Mouse (Mus musculus): Measurements from ENCODE around the gene Slc13a4. TPM values are rescaled to one million over a fixed set of nuclear protein-coding genes. Genes with fewer than 3 reads are reported as not detected.

The Slc13a4 gene
- polyA plus RNA-seq (2016; fragmentation: Nextera tagmentation; extraction: Ambion mirVana), result 0.14 and 0.21 TPM in 2 replicates

GRCm38 (mm10) chr6:35308037-35308436, at the start of gene Slc13a4:
TSS of gene Slc13a4 (minus strand) at chr6:35308131.
- no peaks in the 10 kb centered on the region for H3K9me3 ChIP-seq
- H3K4me3 ChIP-seq (replicated peaks), result no peak within 1 kb of the TSS
- no peak for ATAC-seq (ENCODE audit: insufficient number of reproducible peaks, insufficient read depth, low FRiP score, low TSS enrichment, low read depth)
- no peaks in the 10 kb centered on the region for H3K27me3 ChIP-seq
- H3K9ac ChIP-seq (replicated peaks), result no peak within 1 kb of the TSS
- H3K36me3 ChIP-seq, result no peaks in the 10 kb centered on the region
- H3K4me2 ChIP-seq, result no peak within 1 kb of the TSS
- H3K27ac ChIP-seq, result no peak within 1 kb of the TSS
- 28% methylated on average over 7 of the region's 7 CpGs for WGBS
- H3K4me1 ChIP-seq (replicated peaks), result no peaks in the 10 kb centered on the region

GRCm38 (mm10) chr6:35355320-35355719, 47.4 kb upstream of the Slc13a4 start:
- ATAC-seq (ENCODE audit: insufficient number of reproducible peaks, insufficient read depth, low FRiP score, low TSS enrichment, low read depth), result no peak
- peak overlapping the region; percentile 93 for H3K27ac ChIP-seq
- H3K4me2 ChIP-seq, result no peak overlapping the region
- H3K36me3 ChIP-seq, result no peaks in the 10 kb centered on the region
- no peaks in the 10 kb centered on the region for H3K27me3 ChIP-seq
- peaks cover 38% of the 10 kb centered on the region for H3K4me1 ChIP-seq (replicated peaks)
- 83% methylated on average over 3 of the region's 3 CpGs for WGBS
- no peak overlapping the region for H3K9ac ChIP-seq (replicated peaks)
- no peak overlapping the region for H3K4me3 ChIP-seq (replicated peaks)
- H3K9me3 ChIP-seq, result no peaks in the 10 kb centered on the region

- 7% methylated on average over 6 of the region's 6 CpGs for WGBS
- Histone ChIP-seq H3K4me3 (replicated peaks) (peak overlapping the region; percentile 22), H3K9ac (replicated peaks) (0 out of 2 replicates have a peak overlapping the region, but pooled peaks have one; percentile 37), H3K27ac (peak overlapping the region; percentile 93), H3K27me3 (no peaks in the 10 kb centered on the region), H3K4me1 (replicated peaks) (peaks cover 46% of the 10 kb centered on the region), H3K36me3 (no peaks in the 10 kb centered on the region), H3K9me3 (no peaks in the 10 kb centered on the region), H3K4me2 (peak overlapping the region; percentile 58)
- peak; percentile 88 for ATAC-seq (ENCODE audit: insufficient number of reproducible peaks, insufficient read depth, low FRiP score, low TSS enrichment, low read depth)
Observed at GRCm38 (mm10) chr6:35354622-35354998, 46.7 kb upstream of the Slc13a4 start.

GRCm38 (mm10) chr6:35353846-35354621, 46.1 kb upstream of the Slc13a4 start:
- H3K4me1 ChIP-seq (replicated peaks), result peaks cover 46% of the 10 kb centered on the region
- H3K27ac ChIP-seq, result peak overlapping the region; percentile 93
- H3K9ac ChIP-seq (replicated peaks), result 0 out of 2 replicates have a peak overlapping the region, but pooled peaks have one; percentile 37
- no peaks in the 10 kb centered on the region for H3K9me3 ChIP-seq
- H3K4me3 ChIP-seq (replicated peaks), result peak overlapping the region; percentile 22
- WGBS, result 7% methylated on average over 17 of the region's 18 CpGs
- peak overlapping the region; percentile 58 for H3K4me2 ChIP-seq
- no peak; the same call in 1 of the 2 replicates for ATAC-seq (ENCODE audit: insufficient number of reproducible peaks, insufficient read depth, low FRiP score, low TSS enrichment, low read depth)
- H3K36me3 ChIP-seq, result no peaks in the 10 kb centered on the region
- no peaks in the 10 kb centered on the region for H3K27me3 ChIP-seq

- Histone ChIP-seq H3K4me1 (replicated peaks) (peaks cover 46% of the 10 kb centered on the region), H3K36me3 (no peaks in the 10 kb centered on the region), H3K9ac (replicated peaks) (no peak overlapping the region), H3K4me3 (replicated peaks) (no peak overlapping the region), H3K27ac (peak overlapping the region; percentile 93), H3K9me3 (no peaks in the 10 kb centered on the region), H3K27me3 (no peaks in the 10 kb centered on the region), H3K4me2 (peak overlapping the region; percentile 58)
- no peak for ATAC-seq (ENCODE audit: insufficient number of reproducible peaks, insufficient read depth, low FRiP score, low TSS enrichment, low read depth)
- WGBS, result 45% methylated on average over 5 of the region's 5 CpGs
Observed at GRCm38 (mm10) chr6:35353416-35353815, 45.5 kb upstream of the Slc13a4 start.

GRCm38 (mm10) chr6:35352867-35353266, 44.9 kb upstream of the Slc13a4 start:
- WGBS, result 81% methylated on average over 8 of the region's 8 CpGs
- Histone ChIP-seq H3K27ac (0 out of 2 replicates have a peak overlapping the region, but pooled peaks have one; percentile 93), H3K9me3 (no peaks in the 10 kb centered on the region), H3K4me1 (replicated peaks) (peaks cover 46% of the 10 kb centered on the region), H3K27me3 (no peaks in the 10 kb centered on the region), H3K4me3 (replicated peaks) (no peak overlapping the region), H3K9ac (replicated peaks) (no peak overlapping the region), H3K36me3 (no peaks in the 10 kb centered on the region), H3K4me2 (no peak overlapping the region)
- ATAC-seq (ENCODE audit: insufficient number of reproducible peaks, insufficient read depth, low FRiP score, low TSS enrichment, low read depth), result no peak

- 97% methylated on average over 3 of the region's 3 CpGs for WGBS
- no peak overlapping the region for H3K27ac ChIP-seq
- peaks cover 46% of the 10 kb centered on the region for H3K4me1 ChIP-seq (replicated peaks)
- H3K36me3 ChIP-seq, result no peaks in the 10 kb centered on the region
- no peak overlapping the region for H3K4me3 ChIP-seq (replicated peaks)
- H3K9ac ChIP-seq (replicated peaks), result no peak overlapping the region
- no peak overlapping the region for H3K4me2 ChIP-seq
- H3K27me3 ChIP-seq, result no peaks in the 10 kb centered on the region
- H3K9me3 ChIP-seq, result no peaks in the 10 kb centered on the region
- no peak for ATAC-seq (ENCODE audit: insufficient number of reproducible peaks, insufficient read depth, low FRiP score, low TSS enrichment, low read depth)
Observed at GRCm38 (mm10) chr6:35351826-35352225, 43.9 kb upstream of the Slc13a4 start.

GRCm38 (mm10) chr6:35349784-35350183, 41.9 kb upstream of the Slc13a4 start:
- Histone ChIP-seq H3K36me3 (no peaks in the 10 kb centered on the region), H3K9me3 (no peaks in the 10 kb centered on the region), H3K27me3 (no peaks in the 10 kb centered on the region), H3K4me3 (replicated peaks) (no peak overlapping the region), H3K4me2 (no peak overlapping the region), H3K9ac (replicated peaks) (no peak overlapping the region), H3K27ac (no peak overlapping the region), H3K4me1 (replicated peaks) (peaks cover 38% of the 10 kb centered on the region)
- no peak for ATAC-seq (ENCODE audit: insufficient number of reproducible peaks, insufficient read depth, low FRiP score, low TSS enrichment, low read depth)
- 48% methylated on average over 7 of the region's 7 CpGs for WGBS

- no peak overlapping the region for H3K4me2 ChIP-seq
- H3K9ac ChIP-seq (replicated peaks), result no peak overlapping the region
- H3K36me3 ChIP-seq, result no peaks in the 10 kb centered on the region
- H3K27ac ChIP-seq, result no peak overlapping the region
- H3K4me3 ChIP-seq (replicated peaks), result no peak overlapping the region
- no peaks in the 10 kb centered on the region for H3K27me3 ChIP-seq
- no peak for ATAC-seq (ENCODE audit: insufficient number of reproducible peaks, insufficient read depth, low FRiP score, low TSS enrichment, low read depth)
- H3K9me3 ChIP-seq, result no peaks in the 10 kb centered on the region
- no peaks in the 10 kb centered on the region for H3K4me1 ChIP-seq (replicated peaks)
- 42% methylated on average over 3 of the region's 3 CpGs for WGBS
Observed at GRCm38 (mm10) chr6:35338640-35339039, 30.7 kb upstream of the Slc13a4 start.

- 81% methylated on average over 8 of the region's 8 CpGs for WGBS
Observed at GRCm38 (mm10) chr6:35337836-35338235, 29.9 kb upstream of the Slc13a4 start.

GRCm38 (mm10) chr6:35335452-35335851, 27.5 kb upstream of the Slc13a4 start:
- no peak for ATAC-seq (ENCODE audit: insufficient number of reproducible peaks, insufficient read depth, low FRiP score, low TSS enrichment, low read depth)
- H3K9me3 ChIP-seq, result no peaks in the 10 kb centered on the region
- H3K4me2 ChIP-seq, result no peak overlapping the region

More at GRCm38 (mm10) chr6:35337836-35338235, 29.9 kb upstream of the Slc13a4 start:
- Histone ChIP-seq H3K4me1 (replicated peaks) (no peaks in the 10 kb centered on the region), H3K27me3 (no peaks in the 10 kb centered on the region), H3K4me2 (no peak overlapping the region), H3K9me3 (no peaks in the 10 kb centered on the region), H3K27ac (no peak overlapping the region), H3K9ac (replicated peaks) (no peak overlapping the region), H3K36me3 (no peaks in the 10 kb centered on the region), H3K4me3 (replicated peaks) (no peak overlapping the region)
- ATAC-seq (ENCODE audit: insufficient number of reproducible peaks, insufficient read depth, low FRiP score, low TSS enrichment, low read depth), result no peak

More at GRCm38 (mm10) chr6:35335452-35335851, 27.5 kb upstream of the Slc13a4 start:
- WGBS, result 62% methylated on average over 5 of the region's 5 CpGs
- Histone ChIP-seq H3K4me1 (replicated peaks) (peaks cover 7% of the 10 kb centered on the region; the same call in 1 of the 2 replicates), H3K27me3 (no peaks in the 10 kb centered on the region), H3K27ac (no peak overlapping the region), H3K4me3 (replicated peaks) (no peak overlapping the region), H3K36me3 (no peaks in the 10 kb centered on the region), H3K9ac (replicated peaks) (no peak overlapping the region)
